Mouse (Mus musculus) CD8-positive naive resting alpha-beta T cell, adult 2 months (primary cell): ENCODE results near the gene Pbx3.

Experiments
- DNase-seq, 2 experiments: peaks; one replicate each; pipeline ENCODE4 v3.0.0; 2022; ENCODE audit warnings: low read depth in 2 of 2, low spot score in 2 of 2

Gene Pbx3

DNA sequence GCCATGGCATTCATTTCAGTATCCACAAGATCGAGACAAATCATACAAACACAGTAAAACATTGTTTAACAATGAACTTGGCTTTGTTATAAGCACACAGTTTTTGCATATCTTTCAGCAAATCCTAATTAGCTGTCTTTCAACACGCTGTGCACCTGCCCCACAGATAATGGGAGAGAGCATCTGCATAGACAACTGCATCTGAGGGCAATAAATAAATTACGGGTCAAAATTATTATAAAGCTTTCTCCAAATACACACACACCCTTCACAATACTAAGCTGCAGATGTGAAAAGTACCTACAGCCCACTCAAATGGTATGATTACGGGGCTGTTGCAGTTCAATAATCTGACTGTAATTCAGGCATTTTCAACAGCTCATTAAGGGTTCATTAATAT lies 145.3 kb downstream of the Pbx3 start:
- DNase-seq: no peak

DNA sequence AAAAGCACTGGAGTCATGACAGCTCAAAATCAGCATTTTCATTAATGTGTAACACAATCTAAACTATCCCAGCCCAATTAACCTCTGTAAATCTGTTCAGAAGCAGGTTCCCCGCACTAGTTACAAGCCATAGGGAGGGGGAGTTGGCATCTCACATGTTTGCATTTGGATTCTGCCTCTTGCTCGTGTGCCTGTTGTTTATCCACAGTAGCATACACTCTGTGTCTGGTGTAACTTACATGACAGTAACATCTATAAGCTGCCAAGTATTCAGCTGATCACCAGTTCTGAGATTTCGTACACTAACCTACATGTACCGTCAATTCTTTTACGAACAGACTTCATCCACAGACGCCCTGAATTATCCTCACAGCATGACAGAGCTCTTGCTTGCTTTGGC lies 147.5 kb downstream of the Pbx3 start:
- no peak for DNase-seq

GRCm38 (mm10) chr2:34221477-34221876 lies 151.5 kb downstream of the Pbx3 start:
- no peak for DNase-seq

DNA sequence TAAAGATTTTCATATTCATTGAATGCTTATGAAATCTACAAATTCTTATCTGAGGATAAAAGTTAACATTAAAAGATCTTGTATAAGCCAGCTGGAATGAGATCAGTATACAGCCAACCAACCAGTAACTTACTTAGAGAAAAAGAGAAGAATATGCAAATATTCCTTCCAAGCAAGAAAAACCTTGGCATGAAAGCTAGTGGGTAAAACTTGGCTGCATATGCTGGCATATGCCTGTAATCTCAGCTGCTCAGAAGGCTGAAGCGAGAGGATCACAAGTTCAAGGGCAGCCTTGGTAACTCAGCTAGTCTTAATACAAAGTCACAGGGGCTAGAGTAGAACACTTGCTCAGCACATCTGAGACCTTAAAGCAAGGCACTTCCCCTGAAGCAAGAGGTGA lies 153.8 kb downstream of the Pbx3 start:
- no peak for DNase-seq

DNA sequence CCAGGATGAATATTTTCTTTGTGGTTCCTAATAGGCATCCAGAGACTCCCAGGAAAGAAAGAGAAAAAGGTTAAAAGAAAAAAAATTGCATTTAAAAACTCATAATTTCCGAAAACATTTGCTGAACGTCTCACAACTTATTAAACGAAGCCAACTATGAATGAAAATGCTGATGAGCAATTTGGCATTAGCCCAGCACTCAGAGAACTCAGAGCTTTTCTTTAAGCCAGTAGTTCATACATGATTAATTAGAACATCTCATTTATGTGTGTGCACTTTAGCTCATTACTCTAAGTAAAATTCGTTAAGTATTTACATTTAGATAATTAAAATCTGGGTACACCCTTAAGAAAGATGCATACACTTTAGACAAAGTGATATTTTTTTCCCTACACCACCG lies 155.3 kb downstream of the Pbx3 start:
- DNase-seq: no peak

- no peak for DNase-seq
Observed at GRCm38 (mm10) chr2:34215496-34215895, 157.4 kb downstream of the Pbx3 start.

- no peak for DNase-seq
Observed at GRCm38 (mm10) chr2:34212418-34212817, 160.5 kb downstream of the Pbx3 start.

GRCm38 (mm10) chr2:34204797-34205196 lies 168.1 kb downstream of the Pbx3 start:
- DNase-seq: no peak

DNA sequence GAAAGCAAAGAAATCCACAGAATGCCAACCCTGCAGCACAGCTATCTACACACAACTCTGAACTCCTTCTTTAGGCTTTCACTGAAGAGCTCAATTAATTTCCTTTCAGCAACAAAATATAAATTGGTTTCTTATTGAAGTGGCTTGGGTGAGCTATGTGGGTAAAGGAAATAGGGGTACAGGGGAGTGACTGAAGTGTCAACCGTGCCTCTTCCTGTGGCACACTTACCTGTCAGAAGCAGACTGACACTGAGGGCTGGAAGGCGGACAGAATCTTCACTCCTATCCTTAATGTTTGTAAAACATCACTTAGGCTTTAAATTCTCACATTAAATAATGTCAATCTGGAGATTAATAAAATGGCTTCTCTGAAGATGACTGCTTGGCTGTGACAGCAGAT lies 168.6 kb downstream of the Pbx3 start:
- DNase-seq: no peak

GRCm38 (mm10) chr2:34193870-34194820 lies 178.8 kb downstream of the Pbx3 start:
- no peak for DNase-seq

DNA sequence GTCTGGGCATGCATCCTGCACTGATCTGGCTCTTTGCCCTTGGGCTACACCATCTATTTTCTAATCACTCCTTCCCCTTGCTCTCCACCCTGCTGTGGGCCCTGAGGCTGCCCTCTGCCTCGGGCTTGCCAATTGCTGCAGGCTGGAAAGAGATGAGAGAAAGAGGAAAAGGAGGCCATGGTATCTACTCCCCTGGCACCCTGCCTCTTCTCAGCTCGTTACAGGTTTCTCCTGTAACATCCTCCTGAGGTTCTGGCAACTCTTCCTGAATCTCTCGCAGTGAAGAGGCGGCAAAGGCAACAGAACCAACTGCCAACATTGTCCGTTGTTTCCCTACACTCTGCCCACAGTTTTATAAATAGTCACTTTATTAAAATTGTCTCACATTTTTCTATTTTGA lies 179.7 kb downstream of the Pbx3 start:
- no peak for DNase-seq

- no peak for DNase-seq
Observed at GRCm38 (mm10) chr2:34187366-34187765, 185.6 kb downstream of the Pbx3 start.

DNA sequence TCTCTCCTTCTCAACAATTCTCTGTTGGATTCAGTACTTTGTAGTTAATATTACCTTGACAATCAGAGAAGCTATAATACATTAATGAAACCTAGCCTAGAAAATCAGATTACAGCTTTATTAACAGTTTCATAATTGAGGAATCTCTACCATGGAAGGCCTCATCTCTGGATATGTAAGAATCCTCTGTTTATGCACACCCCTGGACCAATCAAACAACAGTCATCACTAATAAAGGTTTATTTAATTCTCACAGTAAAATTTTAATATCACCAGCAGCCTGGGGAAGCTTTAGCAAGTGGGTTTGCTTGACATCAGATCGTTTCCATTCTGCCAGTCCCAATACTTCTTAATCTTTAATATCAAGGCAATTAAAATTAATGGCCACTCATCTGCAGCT lies 191.3 kb downstream of the Pbx3 start:
- DNase-seq: no peak

GRCm38 (mm10) chr2:34179299-34179698 lies 193.6 kb downstream of the Pbx3 start:
- DNase-seq: no peak

GRCm38 (mm10) chr2:34178653-34179052 lies 194.3 kb downstream of the Pbx3 start:
- DNase-seq: no peak

DNA sequence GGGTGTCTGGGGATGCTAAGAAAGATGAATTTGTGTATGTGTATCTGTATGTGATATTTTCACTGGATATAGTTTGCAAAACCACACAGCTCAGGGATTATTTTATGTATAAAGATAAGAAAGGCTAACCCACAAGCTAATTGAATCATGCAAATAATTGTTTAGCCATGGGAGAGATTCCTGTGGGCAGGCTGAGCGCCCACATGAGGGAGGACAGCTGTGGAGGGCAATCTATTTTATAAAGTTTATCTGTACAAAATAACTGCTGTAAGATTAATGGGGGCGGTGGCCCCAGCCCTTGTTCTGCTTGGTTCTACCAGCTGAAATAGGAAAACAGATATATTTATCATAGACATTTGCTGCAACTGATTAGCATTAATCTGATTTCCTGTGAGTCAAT lies 202.5 kb downstream of the Pbx3 start:
- no peak for DNase-seq

DNA sequence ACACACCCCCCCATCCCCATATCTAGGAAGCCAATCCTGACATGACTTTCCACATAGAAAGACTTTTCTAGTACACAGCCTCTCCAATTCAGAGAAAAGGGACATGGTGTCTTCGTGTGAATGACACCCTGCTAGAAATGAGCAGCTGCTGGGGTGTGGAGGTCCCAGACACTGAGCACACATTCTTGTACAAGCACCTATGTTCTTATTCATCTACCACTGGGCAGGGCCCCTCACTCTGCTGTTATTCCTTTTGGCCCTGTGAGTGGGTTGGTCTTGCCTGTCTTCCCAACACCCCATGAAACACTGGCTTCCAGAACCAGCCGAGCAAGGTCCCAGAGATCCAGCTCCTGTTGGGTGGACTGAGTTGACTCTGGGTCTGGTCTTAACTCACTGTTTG lies 203.3 kb downstream of the Pbx3 start:
- DNase-seq: no peak

- DNase-seq: no peak
Observed at GRCm38 (mm10) chr2:34168191-34168590, 204.8 kb downstream of the Pbx3 start.

GRCm38 (mm10) chr2:34162484-34162883 lies 210.5 kb downstream of the Pbx3 start:
- DNase-seq: no peak

DNA sequence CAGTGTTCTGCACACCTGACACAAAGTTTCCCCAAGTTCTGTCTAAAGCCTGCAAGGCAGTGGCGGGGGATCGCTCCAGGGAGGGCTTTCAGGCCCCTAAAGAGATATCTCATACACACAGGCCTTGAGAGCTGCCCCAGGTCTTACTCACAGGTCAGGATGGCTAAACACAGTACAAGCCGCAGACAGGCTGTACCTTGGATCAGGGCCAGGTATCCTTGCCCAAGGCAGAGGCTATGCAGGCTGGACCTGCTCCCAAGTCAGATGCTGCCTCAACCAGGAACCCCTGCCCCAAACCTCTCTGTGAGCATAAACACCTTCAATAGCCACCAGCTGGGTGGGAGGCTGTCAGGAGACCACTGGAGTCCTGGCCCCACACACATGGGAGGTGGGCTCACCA lies 215.2 kb downstream of the Pbx3 start:
- DNase-seq: no peak

DNA sequence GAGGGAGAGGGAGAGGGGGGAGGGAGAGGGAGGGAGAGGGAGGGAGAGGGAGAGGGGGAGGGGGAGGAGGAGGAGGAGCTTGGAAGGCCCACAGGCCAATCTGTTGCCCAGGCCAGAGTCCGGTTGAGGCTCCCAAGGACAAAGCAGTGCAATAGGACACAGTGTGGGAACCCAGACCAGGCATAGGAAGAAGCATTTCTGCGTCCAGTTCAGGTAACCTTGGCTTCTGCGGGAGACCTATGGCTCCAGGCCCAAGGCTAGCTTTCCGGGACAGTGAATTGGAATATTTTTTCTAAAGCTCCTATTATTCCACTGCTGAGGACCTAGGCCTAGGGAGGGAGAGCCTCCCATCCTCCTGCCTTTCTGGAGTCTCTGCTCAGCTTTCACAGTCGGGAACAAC lies 218.1 kb downstream of the Pbx3 start:
- no peak for DNase-seq

GRCm38 (mm10) chr2:34153336-34153735 lies 219.6 kb downstream of the Pbx3 start:
- no peak for DNase-seq

GRCm38 (mm10) chr2:34150560-34150959 lies 222.4 kb downstream of the Pbx3 start:
- DNase-seq: no peak
